Mouse (Mus musculus) small intestine, adult 2 months (tissue): ENCODE measurements around the gene Slc17a7. TPM values are rescaled to one million over a fixed set of nuclear protein-coding genes. Genes with fewer than 3 reads are reported as not detected.

Experiments used
- H3K27ac ChIP-seq: fragments of 200-500 bp; 2 replicates; pipeline ENCODE4 v1.5.1; 2012; ENCODE audit warnings: low read depth, low read length, control low read depth, inconsistent platforms; ENCODE audit not compliant: insufficient read depth
- H3K27me3 ChIP-seq: fragments of 200-500 bp; 2 replicates; pipeline ENCODE4 v1.6.1; 2012; ENCODE audit warnings: mild to moderate bottlenecking, moderate library complexity, low read length, inconsistent platforms; ENCODE audit not compliant: control insufficient read depth, insufficient read depth
- H3K36me3 ChIP-seq: fragments of 200-500 bp; 2 replicates; pipeline ENCODE4 v1.6.1; 2012; ENCODE audit warnings: mild to moderate bottlenecking, low read length, control low read depth, inconsistent platforms; ENCODE audit not compliant: control insufficient read depth, insufficient read depth
- H3K4me1 ChIP-seq: fragments of 200-500 bp; 2 replicates; pipeline ENCODE4 v1.6.1; 2012; ENCODE audit warnings: low read length, inconsistent platforms, mixed read lengths; ENCODE audit not compliant: control insufficient read depth, insufficient read depth, insufficient read length
- H3K4me3 ChIP-seq: fragments of 200-500 bp; 2 replicates; pipeline ENCODE4 v1.5.1; 2012; ENCODE audit warnings: low read depth, mild to moderate bottlenecking, control low read depth, inconsistent platforms, low read length, moderate library complexity
- CTCF ChIP-seq: fragments of 200-500 bp; IDR thresholded peaks from 2 replicates; pipeline ENCODE4 v1.5.1; 2012; ENCODE audit warnings: low read depth, mild to moderate bottlenecking, control low read depth, inconsistent platforms, low read length, moderate library complexity, mixed read lengths; ENCODE audit not compliant: insufficient replicate concordance, insufficient read length; ENCODE audit errors: extremely low read depth
- POLR2A ChIP-seq: fragments of 200-500 bp; IDR thresholded peaks from 2 replicates; pipeline ENCODE4 v1.6.1; 2012; ENCODE audit warnings: low read depth, mild to moderate bottlenecking, control low read depth, inconsistent platforms, low read length, moderate library complexity
- WGBS: fragments of 180-500 bp; shearing (Covaris S2); methylation state at CpG from one replicate; pipeline ENCODE4 v1.1.7; 2018; 5-methylcytosine and 5-hydroxymethylcytosine counted together
- polyA plus RNA-seq: library from polyadenylated mRNA; depleted of rRNA; stranded (reverse); fragments of >200 nt; gene quantifications from 2 replicates; pipeline ENCODE4 v1.2.3, GENCODE M21; 2012; rRNA removed

The Slc17a7 gene
- polyA plus RNA-seq, 1 experiment: 0.09 TPM

GRCm38 (mm10) chr7:45213708-45214107 lies 50.0 kb downstream of the Slc17a7 start:
- Histone ChIP-seq H3K27ac (no peak overlapping the region), H3K4me1 (peaks cover 11% of the 10 kb centered on the region), H3K36me3 (no peaks in the 10 kb centered on the region), H3K27me3 (peaks cover 16% of the 10 kb centered on the region), H3K4me3 (no peak overlapping the region)
- no peak for TF ChIP-seq CTCF
- TF ChIP-seq POLR2A: no peak
- WGBS: 82% methylated on average over 5 of the region's 5 CpGs

GRCm38 (mm10) chr7:45215673-45216441 lies 52.1 kb downstream of the Slc17a7 start, which contains the start of gene Tead2:
Tead2 (plus strand) TSS chr7:45215753.
- Histone ChIP-seq H3K27ac (no peak within 1 kb of the TSS), H3K4me1 (peaks cover 11% of the 10 kb centered on the region), H3K27me3 (peaks cover 16% of the 10 kb centered on the region), H3K36me3 (no peaks in the 10 kb centered on the region), H3K4me3 (peak within 1 kb of the TSS; percentile 67)
- no peak for TF ChIP-seq POLR2A
- TF ChIP-seq CTCF: no peak
- 2% methylated on average over 55 of the region's 55 CpGs for WGBS

GRCm38 (mm10) chr7:45216442-45217183 lies 52.9 kb downstream of the Slc17a7 start:
- Histone ChIP-seq H3K4me3 (peak overlapping the region; percentile 67), H3K4me1 (peaks cover 7% of the 10 kb centered on the region), H3K36me3 (no peaks in the 10 kb centered on the region), H3K27ac (no peak overlapping the region), H3K27me3 (peaks cover 11% of the 10 kb centered on the region)
- WGBS: 6% methylated on average over 13 of the region's 13 CpGs
- TF ChIP-seq POLR2A: no peak
- TF ChIP-seq CTCF: no peak

GRCm38 (mm10) chr7:45221680-45222079 lies 57.9 kb downstream of the Slc17a7 start:
- TF ChIP-seq CTCF (no peak), POLR2A (no peak)
- WGBS: 65% methylated on average over 2 of the region's 2 CpGs
- Histone ChIP-seq H3K36me3 (no peaks in the 10 kb centered on the region), H3K4me1 (no peaks in the 10 kb centered on the region), H3K27ac (no peak overlapping the region), H3K27me3 (no peaks in the 10 kb centered on the region), H3K4me3 (no peak overlapping the region)

- Histone ChIP-seq H3K27ac (no peak overlapping the region), H3K36me3 (no peaks in the 10 kb centered on the region), H3K27me3 (no peaks in the 10 kb centered on the region), H3K4me1 (no peaks in the 10 kb centered on the region), H3K4me3 (no peak overlapping the region)
- WGBS: 93% methylated on average over 7 of the region's 7 CpGs
- TF ChIP-seq CTCF (no peak), POLR2A (no peak)
Observed at GRCm38 (mm10) chr7:45224826-45225225, 61.1 kb downstream of the Slc17a7 start.

Other genes with a start within 250 kb of the Slc17a7 start
- 49.8 and 85.2 TPM in 2 replicates for gene Ap2a1, start 234.5 kb upstream of the Slc17a7 start, polyA plus RNA-seq
- gene Tsks, start 220.7 kb upstream of the Slc17a7 start, polyA plus RNA-seq: not detected in 2 replicates
- 5.2 and 7.6 TPM in 2 replicates for gene Cpt1c, start 189.1 kb upstream of the Slc17a7 start, polyA plus RNA-seq
- 50.0 and 68.6 TPM in 2 replicates for gene Prmt1, start 177.4 kb upstream of the Slc17a7 start, polyA plus RNA-seq
- gene Irf3, start 166.3 kb upstream of the Slc17a7 start, polyA plus RNA-seq: 52.9 and 91.0 TPM in 2 replicates
- gene Bcl2l12, start 165.2 kb upstream of the Slc17a7 start, polyA plus RNA-seq: 10.1 and 16.3 TPM in 2 replicates
- 39.8 and 73.0 TPM in 2 replicates for gene Scaf1, start 147.6 kb upstream of the Slc17a7 start, polyA plus RNA-seq
- gene Rras, start 146.0 kb upstream of the Slc17a7 start, polyA plus RNA-seq: 49.3 and 67.9 TPM in 2 replicates
- gene Prr12, start 111.1 kb upstream of the Slc17a7 start, polyA plus RNA-seq: 8.1 and 13.2 TPM in 2 replicates
- gene Nosip, start 101.5 kb upstream of the Slc17a7 start, polyA plus RNA-seq: 39.3 and 92.7 TPM in 2 replicates
- gene Prrg2, start 101.3 kb upstream of the Slc17a7 start, polyA plus RNA-seq: 81.7 and 172 TPM in 2 replicates
- gene Rcn3, start 71.7 kb upstream of the Slc17a7 start, polyA plus RNA-seq: 40.0 and 49.9 TPM in 2 replicates
- gene Fcgrt, start 60.1 kb upstream of the Slc17a7 start, polyA plus RNA-seq: 47.9 and 78.3 TPM in 2 replicates
- gene Rps11, start 39.5 kb upstream of the Slc17a7 start, polyA plus RNA-seq: 159 and 207 TPM in 2 replicates
- 1,193 and 1,266 TPM in 2 replicates for gene Rpl13a, start 35.2 kb upstream of the Slc17a7 start, polyA plus RNA-seq
- gene Gm45713, start 27.7 kb upstream of the Slc17a7 start, polyA plus RNA-seq: 1.5 TPM in 1 of 2 replicates, not detected in the other
- 22.1 and 45.8 TPM in 2 replicates for gene Flt3l, start 27.5 kb upstream of the Slc17a7 start, polyA plus RNA-seq
- gene Pih1d1, start 9.6 kb upstream of the Slc17a7 start, polyA plus RNA-seq: 25.3 and 48.5 TPM in 2 replicates
- 133 and 253 TPM in 2 replicates for gene Aldh16a1, start 9.4 kb upstream of the Slc17a7 start, polyA plus RNA-seq
- gene Gfy, start 15.6 kb downstream of the Slc17a7 start, polyA plus RNA-seq: not detected in 2 replicates
- gene Pth2, start 17.0 kb downstream of the Slc17a7 start, polyA plus RNA-seq: not detected in 2 replicates
- not detected in 2 replicates for gene Ccdc155, start 40.9 kb downstream of the Slc17a7 start, polyA plus RNA-seq
- gene Dkkl1, start 48.2 kb downstream of the Slc17a7 start, polyA plus RNA-seq: 0.24 and 0.84 TPM in 2 replicates
- gene Tead2, start 51.8 kb downstream of the Slc17a7 start, polyA plus RNA-seq: 8.0 and 32.2 TPM in 2 replicates
- 33.4 and 63.6 TPM in 2 replicates for gene Cd37, start 75.2 kb downstream of the Slc17a7 start, polyA plus RNA-seq
- not detected in 2 replicates for gene Slc6a16, start 77.1 kb downstream of the Slc17a7 start, polyA plus RNA-seq
- not detected in 2 replicates for gene Slc6a21, start 113.6 kb downstream of the Slc17a7 start, polyA plus RNA-seq
- 101 and 257 TPM in 2 replicates for gene Trpm4, start 169.8 kb downstream of the Slc17a7 start, polyA plus RNA-seq
- gene Hrc, start 171.3 kb downstream of the Slc17a7 start, polyA plus RNA-seq: 0.14 and 0.46 TPM in 2 replicates
- gene Ppfia3, start 203.1 kb downstream of the Slc17a7 start, polyA plus RNA-seq: 15.4 and 63.9 TPM in 2 replicates
- gene Lin7b, start 206.6 kb downstream of the Slc17a7 start, polyA plus RNA-seq: 2.9 and 4.0 TPM in 2 replicates
- gene Snrnp70, start 231.8 kb downstream of the Slc17a7 start, polyA plus RNA-seq: 73.2 and 122 TPM in 2 replicates
- 0.04 TPM in 1 of 2 replicates, not detected in the other for gene Kcna7, start 241.7 kb downstream of the Slc17a7 start, polyA plus RNA-seq
- gene Ntf5, start 249.7 kb downstream of the Slc17a7 start, polyA plus RNA-seq: 0.13 and 0.28 TPM in 2 replicates